Mouse (Mus musculus): Measurements from ENCODE around the gene Bcl7c.

DNA sequence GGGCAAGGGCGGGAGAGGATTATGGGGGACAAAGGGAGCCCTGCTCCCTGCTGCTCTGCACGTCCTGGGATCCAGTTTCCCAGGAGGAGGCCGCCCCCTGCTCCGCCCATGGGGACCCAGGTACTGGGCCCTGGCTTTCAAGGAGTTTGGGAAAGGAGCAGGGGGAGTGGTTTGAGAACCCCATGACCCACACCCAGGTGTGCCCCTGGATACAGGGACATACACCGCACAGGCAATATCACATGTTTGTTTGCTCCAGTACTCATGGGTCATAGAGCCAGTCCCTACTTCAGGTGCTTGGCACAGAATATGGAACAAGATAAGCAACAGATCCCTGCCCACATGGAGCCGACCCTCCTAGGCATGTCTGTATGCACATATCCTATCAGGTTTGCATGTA is 17.2 kb upstream of the Bcl7c start:
- TF ChIP-seq POLR2A (IDR thresholded peaks at IDR 0.05; ENCODE audit: extremely low read depth, insufficient read depth, low read length) = no peak
- TF ChIP-seq CTCF (IDR thresholded peaks at IDR 0.05; ENCODE audit: low read depth, low read length) = no peak
